Mouse (Mus musculus) fibroblast of lung, adult 2 months (primary cell): ENCODE measurements at regions not wholly inside any gene's neighbourhood (a gene's known extent, or its start where the extent isn't known, plus 50 kb on each side); places are given as distances from the start of the nearest gene placed in this dataset.
"Not testable (repeated sequence)": the region's sequence is repeated elsewhere in the genome, so short reads cannot be mapped to it uniquely, and the experiment has no call there.

Experiments
- DNase-seq: peaks from one replicate; pipeline ENCODE4 v3.0.0-alpha.2; 2011; ENCODE audit warnings: low read depth

DNA sequence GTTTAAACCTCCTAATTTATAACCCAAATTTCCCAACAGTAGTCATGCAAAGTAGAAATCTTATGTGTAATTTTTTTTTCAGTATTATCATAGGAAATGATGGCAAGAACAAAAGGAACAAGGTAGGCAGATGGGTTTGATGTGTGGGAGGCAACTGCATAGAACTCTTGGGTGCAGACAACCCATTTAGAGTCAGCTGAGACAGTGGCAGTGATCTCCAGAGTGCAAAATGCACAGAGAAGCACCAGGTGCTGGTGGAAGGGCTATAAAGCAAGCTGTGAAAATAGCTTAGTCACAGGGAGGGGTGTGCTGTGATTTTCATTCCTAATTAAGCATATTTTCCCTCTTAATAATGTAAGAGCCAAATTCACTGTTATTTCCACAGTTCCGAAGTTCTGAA is 130.5 kb downstream of the Car2 start:
- DNase-seq: no peak

DNA sequence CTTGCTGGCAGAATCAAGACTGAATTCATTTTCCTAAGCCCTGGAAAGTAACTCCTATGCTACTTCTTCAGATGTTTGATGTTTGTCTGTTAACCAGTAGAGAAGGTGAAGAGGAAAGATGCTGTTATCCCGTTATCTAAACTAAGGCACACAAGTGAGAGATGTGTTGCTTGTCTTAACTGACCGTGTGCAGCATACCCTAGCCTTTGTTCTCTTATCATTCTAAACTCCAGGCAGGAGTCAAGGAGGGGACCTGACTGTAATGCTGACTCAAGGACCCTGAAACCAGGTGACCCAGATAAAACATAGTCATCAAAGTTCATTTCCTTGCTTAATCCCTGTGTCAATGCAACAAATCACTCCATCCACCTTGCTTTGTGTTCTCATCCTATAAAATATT is 136.7 kb downstream of the Car2 start:
- DNase-seq: no peak

DNA sequence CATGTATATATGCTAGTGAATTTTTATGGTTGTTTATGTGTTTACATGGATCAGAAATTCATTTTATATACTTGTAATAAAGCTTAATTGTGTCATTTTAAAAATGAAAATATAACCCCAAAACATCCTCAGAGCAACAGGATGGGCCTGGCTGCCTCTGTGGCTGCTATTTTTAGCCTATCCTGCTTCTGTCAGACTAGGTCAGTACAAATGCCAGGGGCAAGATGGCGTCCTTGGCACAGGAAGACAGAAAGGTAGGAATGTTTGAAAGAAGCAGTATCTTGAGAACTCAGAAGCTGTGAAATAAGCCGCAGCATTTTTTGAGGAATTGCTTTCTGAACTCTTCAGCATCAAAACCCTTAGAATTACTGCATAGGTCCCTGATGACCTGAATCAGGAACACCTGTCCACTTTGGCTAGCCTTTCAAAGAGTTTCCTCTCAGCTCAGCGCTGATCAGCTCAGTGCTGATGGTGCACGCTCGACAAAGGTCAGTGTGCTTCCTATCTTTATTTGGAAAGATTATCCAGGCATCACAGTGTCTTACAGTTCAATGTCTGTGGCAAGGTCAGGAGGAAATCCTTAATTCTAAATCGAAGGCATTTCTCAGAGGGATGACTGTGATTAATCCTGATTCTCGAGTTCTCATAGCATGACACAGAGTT is 154.9 kb downstream of the Car2 start:
- no peak for DNase-seq

DNA sequence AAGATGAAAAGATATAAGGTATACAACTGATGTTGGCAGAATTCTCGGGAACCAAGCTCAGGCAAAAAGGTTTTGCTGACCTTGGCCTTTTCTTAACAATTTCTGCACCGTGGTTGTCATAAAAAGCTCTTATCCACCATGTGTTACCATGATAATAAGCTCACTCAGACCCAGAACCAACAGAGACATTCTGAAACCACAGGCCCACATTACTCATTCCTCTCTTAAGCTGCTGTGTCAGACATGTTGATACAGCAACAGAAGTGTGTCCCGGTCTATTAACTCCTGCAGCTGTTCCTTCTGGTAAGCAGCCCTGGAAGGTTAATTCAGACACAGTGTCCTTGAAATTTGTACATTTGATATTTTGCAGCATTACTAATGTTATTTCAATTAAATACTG is 167.9 kb downstream of the Car2 start:
- DNase-seq: no peak

DNA sequence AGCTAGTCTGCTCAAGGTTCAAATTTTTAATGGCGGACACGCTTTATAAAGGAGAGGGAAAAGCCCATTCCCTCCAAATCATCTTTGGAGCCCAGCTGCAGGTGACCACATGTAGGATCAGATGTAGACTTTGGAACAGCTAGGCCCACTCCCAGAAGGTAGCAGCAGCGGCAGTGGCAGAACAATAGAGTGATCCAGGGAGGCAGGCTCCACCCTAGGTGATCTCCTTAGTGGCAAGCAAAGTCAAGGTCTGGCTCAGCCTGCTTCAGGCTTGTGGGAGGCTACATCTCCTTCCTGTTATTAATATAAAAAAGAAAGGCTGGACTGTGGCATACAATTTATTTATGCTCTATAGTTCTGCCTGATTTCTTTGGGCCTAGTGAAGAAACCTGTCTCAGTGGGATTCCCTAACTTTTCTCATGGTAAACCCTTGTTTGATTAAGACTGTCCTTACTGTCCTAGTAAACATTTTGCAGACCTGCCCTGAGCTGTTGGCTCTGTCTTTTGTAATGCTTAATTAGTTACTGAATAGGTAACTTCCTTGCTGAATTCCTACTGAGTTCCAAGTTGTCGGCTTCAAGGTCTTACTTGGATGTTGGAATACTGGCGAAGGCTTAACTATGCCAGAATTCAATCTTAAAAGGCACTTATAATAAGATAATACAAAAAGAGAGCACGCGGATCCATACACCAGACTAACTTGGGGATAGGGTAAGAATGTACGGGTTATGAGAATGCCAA is 169.6 kb downstream of the Car2 start:
- not testable (repeated sequence) for DNase-seq

DNA sequence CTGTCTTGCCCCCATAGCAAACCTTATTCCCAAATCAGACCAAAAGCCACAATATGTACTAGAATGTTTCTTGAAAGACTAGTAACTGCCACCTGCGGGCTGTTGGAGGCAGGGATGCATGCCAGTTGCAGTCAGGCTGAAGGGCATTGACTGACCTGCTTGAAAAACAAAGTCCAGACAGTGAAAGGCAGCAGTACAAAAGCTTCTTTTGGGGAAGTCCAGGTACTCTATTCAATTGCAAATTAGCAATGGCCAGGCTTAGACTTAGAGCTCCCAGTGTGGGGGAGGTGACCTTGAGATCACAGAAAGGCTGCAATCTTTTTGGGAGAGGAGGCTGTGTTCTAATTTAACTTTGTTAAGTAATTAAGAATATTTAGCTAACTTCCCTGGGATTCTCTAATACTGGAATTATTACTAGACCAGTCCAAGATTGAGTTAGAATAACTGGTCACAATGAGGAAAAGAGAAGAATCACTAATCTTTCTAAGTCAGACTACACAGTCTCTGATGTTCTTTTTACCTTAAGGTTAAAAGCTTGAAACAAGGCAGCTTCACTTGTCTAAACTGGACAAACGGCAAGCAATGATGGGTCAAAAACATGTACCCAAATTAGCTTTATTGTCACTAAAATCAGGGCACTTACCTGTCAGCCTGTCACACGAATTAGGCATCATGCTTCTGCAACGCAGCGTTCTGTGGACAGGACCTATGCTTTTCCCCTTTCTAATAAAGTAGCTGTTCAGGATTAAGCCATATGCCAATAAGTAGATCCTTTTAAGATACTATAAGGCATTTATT is 170.9 kb downstream of the Car2 start:
- not testable (repeated sequence) for DNase-seq

DNA sequence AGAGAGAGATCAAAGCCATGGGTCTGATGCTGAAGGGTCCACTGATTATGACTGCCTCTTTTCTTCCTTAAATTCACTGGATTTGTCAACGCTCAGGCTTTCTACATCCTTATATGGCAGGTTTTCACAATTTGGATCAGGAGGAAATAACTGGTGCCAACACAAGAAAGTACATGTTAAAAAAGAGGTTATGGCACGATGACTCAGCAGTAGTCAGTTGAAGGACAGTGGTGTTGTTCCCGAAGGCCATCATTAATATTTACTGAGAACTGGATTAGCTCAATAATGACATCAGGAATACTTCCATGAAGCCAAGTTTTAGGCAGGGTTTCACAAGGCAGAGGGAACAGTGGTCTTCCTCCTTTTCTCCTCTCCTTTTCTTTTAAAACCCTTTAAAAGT is 179.6 kb downstream of the Car2 start:
- DNase-seq: no peak

DNA sequence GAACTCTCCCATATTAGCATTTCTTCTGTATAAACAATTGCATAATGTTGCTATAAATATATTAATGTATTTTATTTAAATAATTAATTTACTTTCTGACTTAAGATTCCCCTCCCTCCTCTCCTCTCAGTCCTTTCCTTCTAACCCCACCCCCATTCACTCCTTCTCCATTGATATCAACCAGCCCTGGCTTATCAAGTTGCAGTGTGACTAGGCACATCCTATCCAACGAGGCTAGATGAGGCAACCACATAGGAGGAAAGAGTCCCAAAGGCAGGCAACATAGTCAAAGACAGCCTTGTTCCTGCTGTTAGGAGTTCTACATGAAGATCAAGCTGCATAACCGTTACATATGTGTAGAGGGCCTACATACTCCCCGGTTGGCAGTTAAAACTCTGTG is 182.2 kb downstream of the Car2 start:
- DNase-seq: no peak

DNA sequence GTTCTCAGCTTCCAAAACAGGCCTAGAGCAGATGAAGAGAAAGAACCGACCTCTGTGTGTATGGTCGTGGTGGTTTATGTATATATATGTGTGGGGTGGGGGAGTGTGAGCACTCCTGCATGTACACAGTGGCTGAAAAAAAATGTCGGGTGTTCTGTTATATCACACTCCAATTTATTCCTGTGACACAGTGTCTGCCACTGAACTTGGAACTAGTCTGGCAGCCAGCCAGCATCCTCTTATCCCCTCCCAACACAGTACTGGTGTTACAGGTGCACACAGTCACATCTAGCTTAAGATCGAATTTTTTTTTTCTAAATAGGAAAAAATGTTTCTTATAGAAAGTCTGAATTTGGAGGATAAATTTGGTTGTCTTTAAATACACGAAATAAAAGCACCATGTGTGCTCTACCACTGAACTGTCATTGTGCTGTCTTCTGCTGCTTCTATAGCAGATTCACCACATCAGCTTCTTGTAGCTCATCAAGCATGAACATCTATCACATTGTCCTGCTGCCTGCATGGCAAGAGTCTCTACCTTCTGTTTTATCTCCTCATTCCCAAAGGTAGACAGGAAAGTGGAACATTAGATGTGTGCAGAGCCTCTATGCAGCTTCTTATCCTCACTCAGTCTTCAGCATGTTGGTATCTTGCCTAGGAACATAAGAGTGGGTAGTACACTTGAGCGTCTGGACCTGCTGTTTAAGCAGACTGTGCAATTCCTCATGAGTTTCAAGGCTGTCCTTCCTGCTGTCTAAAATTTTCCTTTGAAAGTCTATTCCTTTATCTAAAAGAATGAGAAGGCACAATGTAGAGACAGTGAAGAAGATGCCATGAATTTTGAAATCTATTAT is 185.2 kb downstream of the Car2 start:
- DNase-seq: no peak

DNA sequence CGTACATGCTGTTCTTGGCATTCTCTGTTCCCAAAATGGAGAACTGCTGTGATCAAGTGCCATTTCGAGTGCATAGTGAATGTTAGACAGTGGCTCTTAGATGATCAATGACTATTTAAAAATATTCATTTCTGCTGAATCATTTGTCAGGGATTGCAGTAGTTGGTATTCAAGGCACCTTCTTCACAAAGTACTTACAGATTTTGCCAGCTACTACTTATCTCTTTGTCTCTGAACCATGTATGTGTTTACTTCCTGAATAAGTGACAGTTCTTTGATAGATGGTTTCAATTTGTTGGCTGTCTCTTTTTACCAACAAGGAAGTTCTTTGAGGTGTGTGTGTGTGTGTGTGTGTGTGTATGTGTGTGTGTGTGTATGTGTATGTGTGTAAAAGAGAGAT is 187.3 kb downstream of the Car2 start:
- no peak for DNase-seq

DNA sequence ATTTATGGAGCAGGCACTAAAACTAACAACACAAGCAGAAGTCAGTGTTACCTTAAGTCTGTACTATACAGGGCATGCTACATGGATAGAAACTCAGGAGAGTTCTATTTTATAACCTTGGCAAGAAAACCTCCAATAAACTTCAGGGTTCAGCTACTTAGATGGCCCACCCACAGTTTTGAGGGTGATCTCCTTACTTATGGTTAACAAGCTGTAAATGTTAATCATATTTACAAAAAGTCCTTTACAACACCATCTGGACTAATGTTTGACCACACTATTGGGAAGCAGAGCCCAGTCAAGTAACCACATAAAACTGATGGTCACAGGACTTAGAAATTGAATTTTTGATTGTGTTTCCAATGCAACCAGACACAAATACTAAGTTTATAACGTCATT is 187.8 kb downstream of the Car2 start:
- DNase-seq: no peak

DNA sequence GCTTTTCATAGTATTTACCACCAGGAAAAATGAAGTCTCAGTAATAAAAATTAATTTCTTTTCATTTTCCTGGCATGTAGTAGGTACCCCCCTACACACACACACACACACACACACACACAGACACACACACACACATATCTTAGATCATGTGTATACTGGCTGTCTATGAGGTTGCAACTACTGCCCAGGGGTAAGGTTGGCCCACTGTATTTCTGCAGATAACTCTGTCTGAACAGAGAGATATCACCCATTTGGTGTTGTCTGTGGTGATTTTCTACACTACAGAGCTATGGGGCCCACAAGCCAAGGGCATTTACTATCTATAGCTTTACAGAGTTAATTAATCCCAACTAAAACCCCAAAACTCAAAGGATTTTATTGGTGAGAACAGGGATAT is 188.9 kb downstream of the Car2 start:
- no peak for DNase-seq

DNA sequence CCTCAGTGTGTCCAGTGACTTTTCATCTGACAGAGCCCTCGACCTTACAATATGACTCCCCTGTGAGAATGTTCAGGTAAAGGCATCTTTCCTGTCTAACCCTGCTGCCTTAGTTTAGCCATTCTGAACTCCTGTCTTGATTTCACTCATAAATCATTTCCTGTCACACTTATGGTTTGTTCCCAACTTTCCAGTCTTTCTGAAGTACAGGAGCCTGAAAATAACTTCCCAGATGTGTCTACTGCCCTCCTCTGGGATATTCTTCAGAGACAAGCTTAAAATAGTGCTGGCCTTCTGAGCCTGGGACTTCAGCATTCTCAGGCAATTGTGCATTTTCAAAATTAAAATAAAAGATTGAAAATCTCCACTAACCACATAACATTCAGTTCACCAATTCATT is 204.1 kb downstream of the Car2 start:
- DNase-seq: no peak

DNA sequence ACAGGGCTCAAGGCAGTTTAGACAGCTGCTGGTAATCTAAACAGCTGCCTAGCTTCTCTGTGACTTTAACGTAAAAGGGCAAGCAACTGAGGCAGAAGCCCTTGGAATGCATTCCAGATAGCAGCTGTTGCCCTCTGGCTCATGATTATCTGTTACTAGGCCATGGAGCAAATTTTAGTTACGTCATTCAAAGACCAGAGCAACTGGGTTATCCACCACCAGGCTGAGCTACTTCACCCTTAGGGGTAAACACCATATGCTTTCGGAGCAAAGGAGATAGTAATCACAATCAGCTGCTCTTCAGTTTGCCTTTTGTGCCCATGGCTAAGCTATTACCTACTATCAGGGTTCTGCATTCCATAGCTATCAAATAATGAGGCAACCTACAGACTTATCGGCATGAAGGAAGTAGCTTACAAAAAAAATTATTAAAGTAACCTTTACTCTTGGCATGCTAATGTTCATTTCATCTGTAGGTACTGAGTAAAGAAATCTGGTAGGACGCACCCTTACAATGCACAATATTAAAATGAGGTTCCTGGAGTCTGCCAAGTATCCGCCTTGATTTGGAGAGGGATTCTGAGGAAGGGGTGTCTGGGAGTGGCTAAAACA is 212.2 kb downstream of the Car2 start:
- no peak for DNase-seq

DNA sequence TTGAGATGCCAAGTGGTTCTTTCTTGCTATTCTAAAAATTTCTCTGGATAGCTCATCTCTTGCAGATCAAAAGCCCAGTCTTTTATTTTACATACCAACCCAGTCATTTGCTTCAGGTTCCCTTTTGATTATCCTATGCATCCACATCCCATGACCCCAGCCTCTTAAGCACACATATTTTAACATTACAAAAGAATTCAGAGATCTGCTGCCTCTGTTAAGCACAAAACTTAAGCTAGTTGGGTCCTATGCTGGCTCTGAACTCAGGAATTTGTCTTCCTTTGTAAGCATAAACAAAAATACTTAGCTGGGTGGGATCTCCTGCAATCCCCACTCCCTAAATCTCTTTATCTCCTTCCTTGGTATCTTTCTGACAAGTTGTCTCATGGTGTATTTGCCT is 212.9 kb downstream of the Car2 start:
- no peak for DNase-seq

DNA sequence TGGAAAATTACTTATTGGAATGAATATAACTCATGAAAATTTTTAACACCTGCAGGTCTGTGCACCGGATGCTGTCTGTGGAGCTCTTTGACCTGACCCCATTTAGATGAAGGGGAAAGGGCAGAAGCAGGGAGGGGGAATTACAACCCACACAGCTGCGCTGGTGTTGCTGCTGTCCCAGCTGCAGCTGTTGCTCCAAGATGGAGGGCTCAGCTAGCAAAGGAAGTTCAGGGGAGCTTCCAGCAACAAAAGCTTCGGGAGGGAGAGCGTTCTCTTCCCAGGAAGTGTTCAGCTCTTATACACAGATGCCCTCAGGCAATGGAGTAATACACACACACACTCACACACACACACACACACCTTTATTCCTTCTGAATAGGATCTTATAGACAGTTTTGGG is 219.6 kb downstream of the Car2 start:
- DNase-seq: no peak

DNA sequence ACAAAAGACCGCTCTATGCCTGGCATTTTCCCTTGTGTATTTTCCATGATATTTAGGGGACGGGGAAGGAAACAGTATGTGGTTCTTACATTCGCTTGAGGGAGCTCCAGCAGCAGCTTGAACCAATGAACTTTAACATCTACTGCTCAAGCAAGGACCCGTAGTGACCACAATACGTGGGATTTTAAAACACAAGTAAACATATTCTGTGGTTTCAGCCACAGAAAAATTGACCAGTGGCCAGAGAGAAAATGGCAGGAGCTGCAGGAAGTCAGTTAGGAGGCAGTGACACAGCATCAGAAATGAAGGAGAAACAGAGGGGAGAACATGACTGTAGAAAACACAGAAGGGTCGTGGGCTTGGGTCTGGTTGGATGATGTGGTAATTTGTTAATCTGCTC is 220.2 kb downstream of the Car2 start:
- no peak for DNase-seq

DNA sequence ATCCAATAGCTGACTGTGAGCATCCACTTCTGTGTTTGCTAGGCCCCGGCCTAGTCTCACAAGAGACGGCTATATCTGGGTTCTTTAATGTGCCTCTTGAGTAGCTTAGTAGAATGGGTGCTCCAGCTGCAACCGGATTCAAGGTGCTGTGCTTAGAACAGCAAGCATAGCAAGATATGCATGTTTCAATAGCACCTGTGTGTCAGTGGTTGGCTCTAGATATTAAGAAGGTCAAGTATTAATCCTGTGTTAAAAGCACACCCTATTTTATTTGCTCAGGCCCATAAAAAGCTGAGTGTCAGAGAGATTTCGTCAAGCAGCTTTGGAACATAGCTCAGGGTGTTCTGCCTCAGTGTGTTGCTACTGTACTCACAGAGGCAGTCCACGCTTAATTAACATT is 221.2 kb downstream of the Car2 start:
- DNase-seq: no peak

DNA sequence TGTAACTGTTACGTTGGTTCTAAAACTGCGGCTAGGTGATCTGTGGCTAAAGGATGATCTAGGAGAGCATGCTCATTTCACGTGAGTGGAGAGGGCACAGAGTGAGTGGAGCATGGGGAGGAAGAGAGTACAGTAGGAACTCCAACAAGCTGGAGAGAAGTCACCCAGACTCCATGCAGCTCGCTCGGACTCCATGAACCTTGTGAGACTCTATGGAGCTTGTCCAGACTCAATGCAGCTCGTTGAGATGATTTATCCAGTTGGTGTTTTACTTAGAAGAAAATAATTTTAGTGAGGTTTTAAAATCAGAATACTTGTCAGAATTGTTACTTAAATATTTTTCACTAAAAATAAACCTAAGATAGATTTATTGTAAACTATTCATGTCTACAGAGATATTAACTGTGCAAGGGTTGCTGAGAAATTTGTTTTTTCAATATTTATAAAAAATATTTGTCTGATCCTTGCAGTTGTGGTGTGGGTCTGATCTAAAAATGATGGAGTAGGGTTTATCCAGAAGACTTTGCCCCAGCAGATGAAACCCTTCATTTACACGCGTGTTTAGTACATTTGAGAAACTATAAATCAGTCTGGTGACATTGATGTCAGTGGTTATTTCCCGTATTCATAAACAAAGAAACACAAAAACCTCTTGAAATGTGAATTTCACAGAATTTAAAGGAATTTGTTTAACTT is 222.3 kb downstream of the Car2 start:
- no peak for DNase-seq

DNA sequence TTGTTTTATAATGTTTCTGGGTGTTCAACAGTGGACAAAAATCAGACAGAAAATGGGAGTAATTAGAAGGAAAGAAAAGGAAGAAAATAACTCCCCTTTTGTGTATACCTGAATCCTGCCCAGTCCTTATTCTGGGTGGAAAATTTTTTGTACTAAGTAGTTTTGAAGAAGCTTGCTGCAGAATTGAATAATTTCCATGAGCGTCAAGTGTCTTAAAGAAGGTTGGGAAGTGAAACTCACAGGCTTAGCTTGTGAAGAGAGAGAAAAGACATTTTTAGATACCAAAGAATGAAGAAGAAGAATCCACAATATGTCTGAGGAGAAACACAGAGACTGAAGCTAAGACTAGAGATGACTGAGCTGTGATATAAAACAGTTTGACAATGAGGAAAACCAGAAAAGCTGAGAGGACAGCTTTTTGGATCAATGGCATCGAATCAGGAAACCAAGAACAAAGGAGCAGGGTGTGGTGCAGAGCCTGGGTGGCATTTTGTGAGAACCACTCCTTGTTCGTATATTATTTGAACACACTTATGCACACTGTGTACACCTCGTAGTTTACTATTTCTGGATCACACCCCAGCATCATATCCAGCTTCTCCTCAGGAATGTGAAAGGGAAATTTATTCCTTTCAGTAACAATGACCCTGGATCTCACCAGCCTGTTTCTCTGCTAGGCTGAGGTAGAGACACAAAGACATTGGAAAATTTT is 221.9 kb downstream of the Gm9733 start:
- no peak for DNase-seq
